ENCODE assay signal across 1 mouse cellular context in the genomic region with DNA sequence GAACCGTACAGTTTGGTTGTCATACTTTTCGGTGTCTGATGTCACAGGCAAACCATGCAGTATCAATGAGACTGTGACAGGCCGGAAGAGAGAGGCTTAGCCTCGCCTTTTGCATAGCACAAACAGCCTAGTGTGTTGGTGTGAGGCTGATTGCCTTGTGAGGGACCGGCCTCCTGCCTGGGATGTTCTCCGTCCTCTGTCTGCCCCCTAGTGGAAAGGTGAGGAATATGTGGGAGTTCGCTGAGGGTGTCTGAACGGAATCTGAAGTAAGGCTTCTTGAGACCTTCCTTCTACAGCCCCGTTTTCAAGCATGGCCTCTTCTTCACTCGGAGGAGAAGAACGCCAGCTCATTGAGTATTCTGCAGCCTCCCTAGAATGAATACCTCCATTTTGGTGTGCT.
TF ChIP-seq lines count a peak whose summit lies in the region.

No protein-coding gene starts in this region.

TF ChIP-seq in CH12.LX, 34 proteins besides CTCF, POLR2A, EP300 and RAD21 (continued from another document):
- 0 out of 2 replicates have a peak, but pooled peaks have one; percentile 25 for TF ChIP-seq TBP (conservative IDR thresholded peaks at IDR 0.05; ENCODE audit: low read depth, low read length)
- TF ChIP-seq ZMIZ1 (IDR thresholded peaks at IDR 0.05; ENCODE audit: low read depth, low read length), result no peak
- TF ChIP-seq JUND (conservative IDR thresholded peaks at IDR 0.05; ENCODE audit: low read depth, low read length), result no peak
- no peak for TF ChIP-seq MAX (IDR thresholded peaks at IDR 0.05; ENCODE audit: low read length)
- TF ChIP-seq IRF4 (IDR thresholded peaks at IDR 0.05; ENCODE audit: low read depth, low read length), result peak; percentile 35; the same call in 1 of the 2 replicates
- TF ChIP-seq GABPA (IDR thresholded peaks at IDR 0.05; ENCODE audit: insufficient replicate concordance, low read depth, low read length), result no peak
- TF ChIP-seq HCFC1 (IDR thresholded peaks at IDR 0.05; ENCODE audit: low read depth, low read length), result no peak
- TF ChIP-seq USF1 (IDR thresholded peaks at IDR 0.05; ENCODE audit: low read depth, low read length), result no peak
- no peak for TF ChIP-seq MXI1 (IDR thresholded peaks at IDR 0.05; ENCODE audit: low read depth, low read length)
- no peak for TF ChIP-seq UBTF (IDR thresholded peaks at IDR 0.05; ENCODE audit: low read depth, low read length)
- TF ChIP-seq E2F4 (IDR thresholded peaks at IDR 0.05; ENCODE audit: insufficient replicate concordance, low read depth, low read length), result no peak
- TF ChIP-seq TCF12 (IDR thresholded peaks at IDR 0.05; ENCODE audit: low read depth, low read length), result peak; percentile 27; the same call in 1 of the 2 replicates
- no peak for TF ChIP-seq JUN (IDR thresholded peaks at IDR 0.05; ENCODE audit: insufficient read depth, low read depth, low read length)
- TF ChIP-seq MAZ (IDR thresholded peaks at IDR 0.05; ENCODE audit: low read depth, low read length), result no peak
- TF ChIP-seq SIN3A (IDR thresholded peaks at IDR 0.05; ENCODE audit: low read length), result no peak
- peak; percentile 95 for TF ChIP-seq SMC3 (IDR thresholded peaks at IDR 0.05; ENCODE audit: low read depth, low read length)
- no peak for TF ChIP-seq ETS1 (conservative IDR thresholded peaks at IDR 0.05; ENCODE audit: low read depth, low read length)
- no peak for TF ChIP-seq KAT2A (IDR thresholded peaks at IDR 0.05; ENCODE audit: insufficient replicate concordance, low read length)
- no peak for TF ChIP-seq CHD2 (IDR thresholded peaks at IDR 0.05; ENCODE audit: low read length)
- TF ChIP-seq ELF1 (IDR thresholded peaks at IDR 0.05; ENCODE audit: low read depth, low read length), result peak; percentile 36; the same call in 1 of the 2 replicates
- TF ChIP-seq USF2 (conservative IDR thresholded peaks at IDR 0.05; ENCODE audit: low read depth, low read length), result no peak
- TF ChIP-seq ZNF384 (IDR thresholded peaks at IDR 0.05; ENCODE audit: low read depth, low read length), result no peak
- peak; percentile 29; the same call in 1 of the 2 replicates for TF ChIP-seq MEF2A (IDR thresholded peaks at IDR 0.05; ENCODE audit: borderline replicate concordance, low read depth, low read length)
- no peak for TF ChIP-seq NELFE (IDR thresholded peaks at IDR 0.05; ENCODE audit: low read depth, low read length)
- peak; percentile 44; the same call in 1 of the 2 replicates for TF ChIP-seq MYC (IDR thresholded peaks at IDR 0.05; ENCODE audit: low read depth, low read length)
- TF ChIP-seq RCOR1 (conservative IDR thresholded peaks at IDR 0.05; ENCODE audit: low read depth, low read length), result no peak
- TF ChIP-seq MAFK (IDR thresholded peaks at IDR 0.05; ENCODE audit: insufficient replicate concordance, low read length), result no peak
- no peak for TF ChIP-seq POLR2AphosphoS2 (IDR thresholded peaks at IDR 0.05; ENCODE audit: low read depth, low read length)
- peak; percentile 63 for TF ChIP-seq ZC3H11A (IDR thresholded peaks at IDR 0.05; ENCODE audit: low read depth, low read length)
TF ChIP-seq in CH12.LX: peak in this region for 9.
